Mouse (Mus musculus) spleen, postnatal 14 days (tissue): ENCODE measurements around the gene Arpc5.
A peak's percentile ranks its signal among the peaks of the same experiment; 100 is the strongest.
"Not testable (repeated sequence)": the region's sequence is repeated elsewhere in the genome, so short reads cannot be mapped to it uniquely, and the experiment has no call there.

Experiments used
- DNase-seq, 2 experiments: peaks; one replicate each; pipeline ENCODE4 v3.0.0; 2021 to 2022; ENCODE audit warnings: low spot score in 2 of 2

Gene Arpc5

DNA sequence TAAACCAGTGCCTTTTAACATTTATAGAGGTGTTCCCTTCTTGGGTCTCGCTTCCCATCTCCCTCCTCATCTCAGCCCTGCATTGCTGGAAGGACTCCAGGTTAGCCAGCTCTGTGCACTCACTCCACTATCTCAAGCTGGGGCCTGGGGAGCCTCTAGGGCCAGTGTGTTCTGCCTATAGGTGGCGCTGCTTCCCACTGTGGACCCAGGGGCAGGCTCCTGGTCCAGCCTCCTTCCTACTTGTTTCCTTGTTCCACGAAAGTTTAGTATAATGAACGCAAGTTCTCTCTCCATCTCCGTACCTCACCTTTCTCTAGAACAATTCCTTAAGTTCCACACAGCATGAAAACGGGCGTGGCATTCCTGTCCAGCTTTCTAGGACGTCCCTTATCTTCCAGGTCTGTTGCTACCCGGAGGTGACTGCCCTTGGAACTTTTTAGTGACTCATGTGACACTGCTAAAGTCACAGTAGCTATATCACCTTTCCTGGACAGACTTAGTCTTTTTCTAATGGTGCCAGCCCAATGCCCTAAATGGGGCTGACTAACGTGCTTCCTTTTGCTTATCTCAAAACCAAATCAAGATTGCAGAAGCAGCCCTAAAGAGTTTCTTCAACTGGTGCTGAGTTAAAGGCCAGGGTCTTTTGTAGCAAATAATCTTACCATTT is 12.9 kb downstream of the Arpc5 start:
- peak; percentile 34 to 68 for DNase-seq

- no peak for DNase-seq
These were observed 18.3 kb downstream of the Arpc5 start for GRCm38 (mm10) chr1:152784620-152785019.

GRCm38 (mm10) chr1:152785446-152785845 is 19.1 kb downstream of the Arpc5 start:
- DNase-seq = not testable (repeated sequence)

GRCm38 (mm10) chr1:152786953-152787352 is 20.6 kb downstream of the Arpc5 start:
- DNase-seq = no peak

DNA sequence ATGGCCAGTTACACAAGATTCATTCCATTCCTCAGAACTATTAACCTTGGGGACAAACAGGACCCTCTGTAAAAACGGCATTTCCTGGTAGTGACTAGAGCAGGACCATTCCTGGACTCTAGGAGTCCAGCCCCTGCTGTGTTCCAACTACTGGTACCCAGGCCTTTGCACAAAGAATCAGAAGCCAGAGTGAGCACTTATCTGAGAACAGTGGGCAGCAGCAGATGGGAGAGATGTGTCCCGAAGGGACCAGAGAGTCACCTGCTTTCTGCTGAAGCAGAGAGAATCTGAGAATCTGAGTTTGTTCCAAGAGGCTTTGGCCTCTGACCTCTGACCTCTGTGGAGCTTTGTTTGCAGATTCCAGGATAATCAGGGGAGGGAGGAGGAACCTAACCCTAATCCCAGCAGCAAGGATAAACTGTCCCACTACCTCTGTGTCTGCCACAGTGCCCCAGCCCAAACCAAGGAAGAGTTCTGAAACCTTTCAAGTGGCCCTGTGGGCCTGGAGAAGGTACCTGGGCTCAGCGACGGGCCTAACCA is 21.8 kb downstream of the Arpc5 start:
- DNase-seq = no peak

DNA sequence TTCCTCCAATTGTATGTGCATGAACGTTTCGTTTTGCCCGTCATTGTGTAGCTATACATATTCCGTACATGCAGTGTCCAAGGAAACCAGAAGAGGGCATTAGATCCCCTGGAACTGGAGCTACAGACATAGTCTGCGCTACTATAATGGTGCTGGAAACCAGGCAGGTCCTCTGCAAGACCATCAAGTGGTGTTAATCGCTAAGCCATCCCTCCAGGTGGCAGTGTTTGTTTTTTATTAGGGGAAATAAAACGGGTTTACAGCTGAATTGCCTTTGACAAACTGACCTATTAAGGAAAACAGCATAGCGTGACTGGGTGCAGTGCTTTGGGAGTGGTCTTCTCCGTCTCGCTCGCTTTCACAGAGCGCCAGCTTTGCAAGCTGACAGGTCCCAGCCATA is 23.9 kb downstream of the Arpc5 start:
- peak in 1 of 2 experiments; percentile 36 for DNase-seq

GRCm38 (mm10) chr1:152790821-152791220 is 24.5 kb downstream of the Arpc5 start:
- DNase-seq = no peak

GRCm38 (mm10) chr1:152791269-152791668 is 24.9 kb downstream of the Arpc5 start:
- no peak for DNase-seq

GRCm38 (mm10) chr1:152792736-152793494 is 26.6 kb downstream of the Arpc5 start:
- DNase-seq = no peak

DNA sequence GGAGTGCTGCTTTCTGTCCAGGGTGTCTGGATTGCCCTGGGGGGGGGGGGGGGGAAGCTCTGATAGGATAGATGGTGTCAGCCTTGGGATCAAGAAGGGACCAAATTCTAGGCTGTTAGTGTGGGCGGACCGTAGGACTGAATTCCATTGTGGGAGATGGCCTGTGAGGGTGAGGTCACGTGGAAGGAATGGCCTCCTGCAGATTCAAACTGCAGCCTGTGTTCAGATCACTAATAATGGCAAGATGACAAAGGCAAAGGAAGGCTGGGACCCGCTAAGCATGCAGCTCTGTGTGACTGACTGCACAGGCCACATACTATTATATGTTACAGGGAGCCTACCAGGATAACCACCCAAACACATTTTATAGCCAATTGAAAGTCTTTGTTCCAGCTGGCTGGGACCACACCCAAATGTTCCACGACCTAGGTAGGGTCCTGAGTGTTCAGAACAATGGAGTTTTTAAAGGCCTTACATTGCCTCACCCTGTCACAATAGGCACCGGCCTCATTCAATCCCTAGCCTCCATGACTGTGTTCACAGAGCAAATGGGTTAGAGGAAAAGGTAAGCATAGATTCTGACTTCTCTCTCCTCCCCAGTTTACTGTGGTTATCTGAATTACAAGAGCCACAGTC is 27.3 kb downstream of the Arpc5 start:
- DNase-seq = no peak

DNA sequence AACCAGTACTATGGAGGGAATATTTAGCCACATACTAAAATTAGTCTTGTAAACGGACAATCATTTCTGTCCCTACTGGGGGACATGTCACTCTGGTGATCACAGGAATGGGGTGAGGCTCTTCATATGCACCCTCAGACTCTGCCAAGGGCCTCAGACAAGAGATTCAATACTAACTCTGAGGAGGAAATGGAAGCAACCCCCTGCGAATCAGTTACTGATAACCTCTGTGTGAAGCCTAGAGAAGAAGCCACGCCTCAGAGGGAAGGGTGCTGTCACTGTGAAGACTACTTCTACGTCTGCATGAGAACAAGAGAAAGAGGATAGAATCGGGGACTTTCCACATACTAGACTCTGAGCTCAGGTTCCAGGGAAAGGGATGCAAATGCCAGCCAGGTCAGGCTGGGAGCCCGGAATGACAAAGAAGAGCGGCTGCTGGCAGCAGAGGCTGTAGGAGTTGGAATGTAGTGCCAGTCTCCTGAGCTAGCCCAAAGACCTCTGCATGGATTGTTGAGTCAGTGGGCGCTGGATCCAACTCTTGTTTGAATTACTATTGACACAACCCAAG is 29.4 kb downstream of the Arpc5 start:
- no peak for DNase-seq

- DNase-seq = no peak
These were observed 30.4 kb downstream of the Arpc5 start for GRCm38 (mm10) chr1:152796683-152797263.

DNA sequence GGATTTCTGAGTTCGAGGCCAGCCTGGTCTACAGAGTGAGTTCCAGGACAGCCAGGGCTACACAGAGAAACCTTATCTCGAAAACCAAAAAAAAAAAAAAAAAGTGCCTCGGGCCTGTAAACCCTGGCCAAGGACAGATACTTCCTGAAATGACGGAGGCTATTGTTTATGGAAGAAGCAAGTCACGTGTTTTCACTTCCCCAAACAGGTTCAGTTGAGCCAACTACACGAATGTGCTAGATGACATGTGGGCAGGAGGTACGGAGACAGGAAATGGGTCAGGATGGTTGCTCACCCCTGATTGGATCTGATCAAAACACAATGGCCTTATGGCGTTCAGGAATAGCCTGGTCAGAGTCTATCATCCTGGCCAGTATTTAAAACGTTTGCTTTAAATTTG is 31.8 kb downstream of the Arpc5 start:
- DNase-seq = no peak

GRCm38 (mm10) chr1:152799897-152800296 is 33.6 kb downstream of the Arpc5 start, which contains the start of gene Ncf2:
Ncf2 (plus strand) TSS chr1:152800194.
- DNase-seq = no peak

- no peak for DNase-seq
These were observed 34.4 kb downstream of the Arpc5 start for GRCm38 (mm10) chr1:152800633-152801176.

GRCm38 (mm10) chr1:152804907-152805306 is 38.6 kb downstream of the Arpc5 start:
- DNase-seq = no peak

GRCm38 (mm10) chr1:152807619-152808391 is 41.5 kb downstream of the Arpc5 start:
- peak in 1 of 2 experiments; percentile 8 for DNase-seq

DNA sequence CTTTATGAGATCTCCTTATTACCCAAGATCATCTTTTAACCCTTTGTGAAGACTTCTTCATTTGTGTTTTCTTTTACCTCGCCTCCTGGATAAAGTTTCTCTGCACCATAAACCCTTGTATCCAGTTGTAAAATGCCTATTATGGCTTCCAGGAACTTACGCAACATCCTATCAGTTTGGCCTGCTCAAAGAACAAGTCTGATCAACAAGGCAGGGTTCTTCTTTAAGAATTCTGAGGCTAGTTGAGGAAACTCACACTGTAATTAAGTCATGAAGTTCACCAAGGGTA is 42.0 kb downstream of the Arpc5 start:
- no peak for DNase-seq

DNA sequence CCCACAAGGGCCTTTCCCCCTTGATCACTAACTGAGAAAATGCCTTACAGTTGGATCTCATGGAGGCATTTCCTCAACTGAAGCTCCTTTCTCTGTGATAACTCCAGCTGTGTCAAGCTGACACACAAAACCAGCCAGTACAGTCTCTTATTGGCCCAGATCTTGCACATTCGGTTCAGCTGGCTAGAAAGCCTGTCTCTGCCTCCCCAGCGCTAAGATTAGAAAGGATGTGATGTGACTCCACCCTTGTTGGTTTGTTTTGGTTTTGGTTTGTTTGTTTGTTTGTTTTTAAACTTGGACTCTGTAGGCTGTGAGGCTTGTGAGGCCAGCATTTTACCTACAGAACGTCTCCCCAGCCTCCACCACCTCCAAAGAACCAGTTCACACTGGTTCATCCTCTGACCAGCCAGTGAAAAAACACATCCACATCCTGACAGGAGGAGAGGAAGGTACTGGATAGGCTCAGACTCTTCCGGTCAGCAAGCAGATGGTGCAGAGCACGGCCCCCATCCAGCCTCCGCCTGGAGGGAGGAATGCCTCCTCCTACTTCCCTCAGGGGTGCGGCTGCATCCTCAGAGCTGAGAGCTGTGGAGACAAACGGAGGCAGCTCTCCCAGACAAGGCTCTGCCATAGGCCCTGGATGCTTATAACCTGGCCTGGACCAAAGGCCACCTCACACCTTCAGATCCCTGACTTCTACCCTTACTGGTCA is 43.4 kb downstream of the Arpc5 start:
- DNase-seq = no peak
